Comparison of ENCODE assay signal across 13 mouse cellular contexts in genomic region chr6:113001719-113002118, GRCm38 (mm10). TPM values are rescaled to one million over a fixed set of nuclear protein-coding genes. Genes with fewer than 3 reads are reported as not detected.
DNase-seq lines count a peak whose midpoint lies in the region; ATAC-seq and TF ChIP-seq lines count a peak whose summit lies in the region.
"Had no signal": no experiment of that assay in that cellular context is flagged by ENCODE, and none has a peak within 500 bp of the region (broad histone marks: within the 10 kb centered on the region; RNA-seq: fewer than 3 reads in every experiment).

No protein-coding gene starts in this region.

- H3K4me1 ChIP-seq in lung, postnatal 0 days (ENCODE audit: insufficient read depth, low read depth, low read length), result no peaks in the 10 kb centered on the region
- peaks cover 5% of the 10 kb centered on the region; the same call in 1 of the 2 replicates for H3K4me1 ChIP-seq in hindbrain, embryonic 12.5 days

- H3K9me3 ChIP-seq in lung, postnatal 0 days (ENCODE audit: low read length), result no peaks in the 10 kb centered on the region
- no peaks in the 10 kb centered on the region for H3K9me3 ChIP-seq in hindbrain, embryonic 12.5 days (replicated peaks)
- H3K9me3 ChIP-seq: embryonic facial prominence, embryonic 10.5 days had no signal

- H3K9ac ChIP-seq in lung, postnatal 0 days (replicated peaks; ENCODE audit: low read depth), result no peak overlapping the region
- H3K9ac ChIP-seq in hindbrain, embryonic 12.5 days, result no peak overlapping the region
- H3K9ac ChIP-seq: liver, postnatal 0 days had no signal

- no peak overlapping the region for H3K4me3 ChIP-seq in lung, postnatal 0 days (ENCODE audit: low read depth, low read length)
- no peak overlapping the region for H3K4me3 ChIP-seq in hindbrain, embryonic 12.5 days
- H3K4me3 ChIP-seq: embryonic facial prominence, embryonic 10.5 days; heart, adult 2 months had no signal

- ATAC-seq in lung, postnatal 0 days, result no peak
- ATAC-seq in hindbrain, embryonic 12.5 days (ENCODE audit: low FRiP score), result no peak

- no peak for TF ChIP-seq CTCF in lung, postnatal 0 days (IDR thresholded peaks at IDR 0.05)

- H3K36me3 ChIP-seq in lung, postnatal 0 days (ENCODE audit: insufficient read depth, low read length), result no peaks in the 10 kb centered on the region
- H3K36me3 ChIP-seq in hindbrain, embryonic 12.5 days, result no peaks in the 10 kb centered on the region
- H3K36me3 ChIP-seq: embryonic facial prominence, embryonic 10.5 days had no signal

- no peaks in the 10 kb centered on the region for H3K27me3 ChIP-seq in lung, postnatal 0 days (replicated peaks; ENCODE audit: insufficient read depth, low read length)
- H3K27me3 ChIP-seq in hindbrain, embryonic 12.5 days, result no peaks in the 10 kb centered on the region

- DNase-seq in heart, adult 18-20 months, result peak; percentile 21 to 38
- no peak for DNase-seq in heart, postnatal 4 days
- DNase-seq in lung, postnatal 25 days (ENCODE audit: low spot score), result peak; percentile 18
- no peak for DNase-seq in lung, postnatal 0 days (ENCODE audit: low spot score)
- peak; percentile 51 for DNase-seq in ES-CJ7 (ENCODE audit: low read depth, low spot score)
- peak; percentile 3 to 15 for DNase-seq in natural killer cell, adult 2 months (ENCODE audit: low spot score in 2 of 2)
- DNase-seq: cerebellum, adult 8-10 months; heart, adult 2 months; liver, postnatal 0 days; midbrain, embryonic 14.5 days; thymus, adult 2 months had no signal

- TF ChIP-seq EP300 in lung, postnatal 0 days (IDR thresholded peaks at IDR 0.05), result no peak

- no peak overlapping the region for H3K4me2 ChIP-seq in lung, postnatal 0 days (replicated peaks; ENCODE audit: low read depth, low read length)
- no peak overlapping the region for H3K4me2 ChIP-seq in hindbrain, embryonic 12.5 days (replicated peaks)

- 59% methylated on average over 12 of the region's 12 CpGs for WGBS in lung, postnatal 0 days
- whole genome bisulfite sequencing in hindbrain, embryonic 12.5 days, result 76% methylated on average over 12 of the region's 12 CpGs

- no peak overlapping the region for H3K27ac ChIP-seq in lung, postnatal 0 days (ENCODE audit: low read length)
- no peak overlapping the region for H3K27ac ChIP-seq in hindbrain, embryonic 12.5 days
- H3K27ac ChIP-seq: embryonic facial prominence, embryonic 10.5 days; heart, adult 2 months had no signal

RNA-seq across cellular contexts. Expression of gene Thumpd3, which starts 44.3 kb away (rescaled TPM):
- 10 to 100 TPM; 19.8 to 22.5 TPM for total RNA-seq in heart, adult 18-20 months (2021)
- 10 to 100 TPM; 21.4 to 24.5 TPM for total RNA-seq in heart, postnatal 4 days (2021)
- polyA plus RNA-seq in lung, postnatal 0 days (2015; fragmentation: Nextera tagmentation; extraction: Ambion mirVana), result 24.0 and 25.3 TPM in 2 replicates
- 56.6 and 63.3 TPM in 2 replicates for polyA plus RNA-seq in hindbrain, embryonic 12.5 days (2016; fragmentation: Nextera tagmentation; extraction: Ambion mirVana)

RNA-seq across cellular contexts. Expression of gene Srgap3, which starts 54.7 kb away (rescaled TPM):
- 1 to 10 TPM in 1 of 2 experiments, under 1 TPM in 1; 0.69 to 1.1 TPM for total RNA-seq in heart, adult 18-20 months (2021)
- 1 to 10 TPM; 2.9 to 3.0 TPM for total RNA-seq in heart, postnatal 4 days (2021)
- 0.30 and 0.35 TPM in 2 replicates for polyA plus RNA-seq in lung, postnatal 0 days (2015; fragmentation: Nextera tagmentation; extraction: Ambion mirVana)
- polyA plus RNA-seq in hindbrain, embryonic 12.5 days (2016; fragmentation: Nextera tagmentation; extraction: Ambion mirVana), result 44.8 and 48.9 TPM in 2 replicates

Comparison
In these comparisons a context has a peak if more than half of its experiments do, and no peak if none do; other contexts are left out.
1. DNase-seq: peak in heart, adult 18-20 months (2 of 2), lung, postnatal 25 days (single experiment), ES-CJ7 (single experiment) and natural killer cell, adult 2 months (2 of 2); none in heart, postnatal 4 days (single experiment) and lung, postnatal 0 days (single experiment).